Mouse (Mus musculus): ENCODE measurements around the gene Col8a1. TPM values are rescaled to one million over a fixed set of nuclear protein-coding genes. Genes with fewer than 3 reads are reported as not detected.

The Col8a1 gene
- polyA plus RNA-seq, 1 experiment from 2014 or later = 0.20 TPM

GRCm38 (mm10) chr16:57597295-57597957 is 157.1 kb downstream of the Col8a1 start:
- 63% methylated on average over 4 of the region's 4 CpGs for WGBS (ENCODE audit: insufficient replicate concordance)
- H3K4me1 ChIP-seq (replicated peaks) = no peaks in the 10 kb centered on the region
- H3K4me2 ChIP-seq = no peak overlapping the region
- H3K9ac ChIP-seq = no peak overlapping the region
- no peak overlapping the region for H3K27ac ChIP-seq (replicated peaks)
- no peaks in the 10 kb centered on the region for H3K9me3 ChIP-seq (replicated peaks)
- H3K4me3 ChIP-seq (replicated peaks) = no peak overlapping the region
- H3K36me3 ChIP-seq (replicated peaks) = no peaks in the 10 kb centered on the region
- H3K27me3 ChIP-seq = no peaks in the 10 kb centered on the region
- no peak; the same call in 1 of the 2 replicates for ATAC-seq (ENCODE audit: insufficient read depth)

GRCm38 (mm10) chr16:57593422-57594157 is 160.9 kb downstream of the Col8a1 start:
- H3K27ac ChIP-seq (replicated peaks) = no peak overlapping the region
- H3K4me1 ChIP-seq (replicated peaks) = no peaks in the 10 kb centered on the region
- no peak overlapping the region for H3K9ac ChIP-seq
- no peak overlapping the region for H3K4me2 ChIP-seq
- H3K4me3 ChIP-seq (replicated peaks) = no peak overlapping the region
- H3K27me3 ChIP-seq = no peaks in the 10 kb centered on the region
- 34% methylated on average over 7 of the region's 7 CpGs for WGBS (ENCODE audit: insufficient replicate concordance)
- no peak for ATAC-seq (ENCODE audit: insufficient read depth)
- H3K9me3 ChIP-seq (replicated peaks) = no peaks in the 10 kb centered on the region
- no peaks in the 10 kb centered on the region for H3K36me3 ChIP-seq (replicated peaks)

- Histone ChIP-seq H3K36me3 (replicated peaks) (no peaks in the 10 kb centered on the region), H3K4me3 (replicated peaks) (no peak overlapping the region), H3K27ac (replicated peaks) (no peak overlapping the region), H3K4me2 (no peak overlapping the region), H3K9ac (no peak overlapping the region), H3K9me3 (replicated peaks) (no peaks in the 10 kb centered on the region), H3K4me1 (replicated peaks) (no peaks in the 10 kb centered on the region), H3K27me3 (no peaks in the 10 kb centered on the region)
- WGBS (ENCODE audit: insufficient replicate concordance) = 8% methylated on average over 3 of the region's 3 CpGs
- no peak for ATAC-seq (ENCODE audit: insufficient read depth)
These were observed 169.3 kb downstream of the Col8a1 start for GRCm38 (mm10) chr16:57585201-57585600.

DNA sequence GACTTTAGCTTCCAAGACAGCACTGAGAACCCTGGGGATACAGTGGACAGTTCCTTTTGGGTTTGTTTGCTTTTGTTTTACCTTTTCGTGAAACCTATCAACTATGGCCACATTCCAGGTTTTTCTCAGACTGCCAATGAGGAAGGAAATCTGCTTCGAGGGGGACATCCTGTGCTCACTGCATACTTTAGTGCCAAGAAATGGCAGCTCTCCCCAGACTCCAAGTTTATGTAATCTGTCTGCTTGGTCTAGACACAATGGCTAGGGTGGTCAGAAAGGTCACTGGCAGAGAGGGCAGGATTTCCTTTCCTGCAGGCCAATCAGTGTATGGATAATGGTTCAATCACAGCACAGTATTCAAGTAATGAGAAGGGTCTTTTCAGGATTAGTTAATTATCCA is 172.5 kb downstream of the Col8a1 start:
- Histone ChIP-seq H3K9ac (no peak overlapping the region), H3K27ac (replicated peaks) (no peak overlapping the region), H3K4me1 (replicated peaks) (no peaks in the 10 kb centered on the region), H3K4me3 (replicated peaks) (no peak overlapping the region), H3K9me3 (replicated peaks) (no peaks in the 10 kb centered on the region), H3K4me2 (no peak overlapping the region), H3K36me3 (replicated peaks) (no peaks in the 10 kb centered on the region), H3K27me3 (no peaks in the 10 kb centered on the region)
- 33% methylated on average over 2 of the region's 2 CpGs for WGBS (ENCODE audit: insufficient replicate concordance)
- no peak for ATAC-seq (ENCODE audit: insufficient read depth)

GRCm38 (mm10) chr16:57580041-57580440 is 174.5 kb downstream of the Col8a1 start:
- no peak for ATAC-seq (ENCODE audit: insufficient read depth)
- no peak overlapping the region for H3K27ac ChIP-seq (replicated peaks)
- no peak overlapping the region for H3K4me3 ChIP-seq (replicated peaks)
- WGBS (ENCODE audit: insufficient replicate concordance) = 37% methylated on average over 7 of the region's 7 CpGs
- no peaks in the 10 kb centered on the region for H3K36me3 ChIP-seq (replicated peaks)
- H3K27me3 ChIP-seq = no peaks in the 10 kb centered on the region
- H3K4me2 ChIP-seq = no peak overlapping the region
- no peaks in the 10 kb centered on the region for H3K4me1 ChIP-seq (replicated peaks)
- H3K9me3 ChIP-seq (replicated peaks) = no peaks in the 10 kb centered on the region
- no peak overlapping the region for H3K9ac ChIP-seq

GRCm38 (mm10) chr16:57577519-57577918 is 177.0 kb downstream of the Col8a1 start:
- H3K36me3 ChIP-seq (replicated peaks) = no peaks in the 10 kb centered on the region
- no peak overlapping the region for H3K4me2 ChIP-seq
- H3K27ac ChIP-seq (replicated peaks) = no peak overlapping the region
- no peaks in the 10 kb centered on the region for H3K4me1 ChIP-seq (replicated peaks)
- H3K4me3 ChIP-seq (replicated peaks) = no peak overlapping the region
- no peak overlapping the region for H3K9ac ChIP-seq
- WGBS (ENCODE audit: insufficient replicate concordance) = 81% methylated on average over 1 of the region's 1 CpGs
- H3K9me3 ChIP-seq (replicated peaks) = no peaks in the 10 kb centered on the region
- H3K27me3 ChIP-seq = no peaks in the 10 kb centered on the region
- ATAC-seq (ENCODE audit: insufficient read depth) = no peak

DNA sequence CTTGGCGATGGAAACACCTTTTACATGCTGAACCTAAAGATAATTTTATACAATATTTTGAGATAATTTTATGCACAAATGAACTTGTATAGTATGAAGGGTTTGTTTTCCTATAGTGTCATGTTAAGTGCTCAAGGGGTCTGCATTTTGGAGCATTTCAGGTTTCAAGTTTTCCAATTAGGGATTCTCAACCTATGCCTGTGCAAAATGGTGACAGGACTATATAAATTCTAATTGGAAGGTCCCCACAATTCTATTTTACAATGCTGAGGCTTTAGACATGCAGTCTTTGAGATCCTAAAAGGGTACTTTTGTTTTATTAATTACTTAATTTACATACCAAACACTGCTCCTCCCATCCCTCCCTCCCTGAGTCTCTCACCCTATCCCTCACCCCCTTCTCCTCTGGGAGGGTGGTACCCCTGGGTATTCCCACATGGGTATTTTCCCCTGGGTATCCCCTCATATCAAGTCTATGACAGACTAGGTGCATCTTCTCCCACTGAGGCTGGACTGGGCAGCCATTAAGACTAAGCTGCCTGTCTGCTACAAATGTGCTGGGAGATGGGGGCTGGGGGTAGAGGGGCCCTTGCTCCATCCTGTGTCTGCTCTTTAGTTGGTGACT is 178.7 kb downstream of the Col8a1 start:
- H3K9me3 ChIP-seq (replicated peaks) = no peaks in the 10 kb centered on the region
- H3K27ac ChIP-seq (replicated peaks) = no peak overlapping the region
- H3K4me3 ChIP-seq (replicated peaks) = no peak overlapping the region
- no peaks in the 10 kb centered on the region for H3K4me1 ChIP-seq (replicated peaks)
- no peaks in the 10 kb centered on the region for H3K36me3 ChIP-seq (replicated peaks)
- WGBS (ENCODE audit: insufficient replicate concordance) = 71% methylated on average over 1 of the region's 1 CpGs
- ATAC-seq (ENCODE audit: insufficient read depth) = no peak
- H3K9ac ChIP-seq = no peak overlapping the region
- H3K27me3 ChIP-seq = no peaks in the 10 kb centered on the region
- H3K4me2 ChIP-seq = no peak overlapping the region

Other genes with a start within 250 kb of the Col8a1 start
- 21.8 and 22.7 TPM in 2 replicates for gene Cmss1, start 147.9 kb downstream of the Col8a1 start, polyA plus RNA-seq (2015; fragmentation: Nextera tagmentation; extraction: Ambion mirVana)

Measured in liver, embryonic 15.5 days (tissue).